Mouse (Mus musculus) heart, adult 2 months (tissue): ENCODE data around the gene Apobec1.

Experiments used
- CTCF ChIP-seq: fragments of 200-600 bp; IDR thresholded peaks from 2 replicates; pipeline ENCODE4 v1.8.1; 2022; ENCODE audit warnings: antibody characterized with exemption, mild to moderate bottlenecking, moderate library complexity
- EP300 ChIP-seq: fragments of 200-500 bp; IDR thresholded peaks from 2 replicates; pipeline ENCODE4 v1.6.1; 2011; ENCODE audit warnings: low read depth, low read length, control low read depth; ENCODE audit not compliant: insufficient read depth
- POLR2A ChIP-seq: fragments of 200-500 bp; IDR thresholded peaks from 2 replicates; pipeline ENCODE4 v1.6.1; 2011; ENCODE audit warnings: mild to moderate bottlenecking, low read depth, low read length, control low read depth; ENCODE audit not compliant: insufficient read depth

DNA sequence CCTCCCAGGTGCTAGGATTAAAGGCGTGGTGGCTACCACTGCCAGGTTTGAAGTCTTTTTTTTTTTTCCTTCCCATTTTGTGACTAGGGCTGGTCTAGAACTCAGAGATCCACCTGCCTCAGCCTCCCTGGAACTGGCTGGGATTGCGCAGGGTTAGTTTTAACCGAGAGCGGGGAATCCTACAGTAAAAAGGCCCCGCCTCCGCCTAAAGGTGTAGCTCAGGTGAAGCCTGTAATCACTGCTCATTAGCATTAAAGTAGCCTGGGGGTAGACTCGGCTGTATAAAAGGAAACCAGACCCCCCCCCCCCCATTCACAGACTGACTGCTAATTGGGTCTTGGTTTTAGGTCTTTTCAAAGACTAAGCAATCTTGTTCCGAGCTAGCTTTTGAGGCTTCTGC is 23.9 kb upstream of the Apobec1 start, which contains the start of gene Dppa3:
- TF ChIP-seq CTCF = no peak
- TF ChIP-seq POLR2A = no peak
- no peak for TF ChIP-seq EP300
